Mouse (Mus musculus): ENCODE measurements around the gene Fnbp1. TPM values are rescaled to one million over a fixed set of nuclear protein-coding genes. Genes with fewer than 3 reads are reported as not detected.

The Fnbp1 gene
- total RNA-seq, 2 experiments from 2014 or later: 97.8 to 101 TPM

- peak; percentile 79 to 84 for DNase-seq (ENCODE audit: low spot score in 2 of 2)
Observed at GRCm38 (mm10) chr2:31151892-31152812, 10.3 kb upstream of the Fnbp1 start, which contains the start of gene Gpr107. TSS of gene Gpr107 (plus strand) at chr2:31152316.

- no peak for DNase-seq (ENCODE audit: low spot score in 2 of 2)
Observed at GRCm38 (mm10) chr2:31150762-31151161, 9.0 kb upstream of the Fnbp1 start.

- no peak for DNase-seq (ENCODE audit: low spot score in 2 of 2)
Observed at GRCm38 (mm10) chr2:31147054-31147453, 5.2 kb upstream of the Fnbp1 start.

- DNase-seq (ENCODE audit: low spot score in 2 of 2): no peak
Observed at GRCm38 (mm10) chr2:31144901-31145300, 3.1 kb upstream of the Fnbp1 start.

DNA sequence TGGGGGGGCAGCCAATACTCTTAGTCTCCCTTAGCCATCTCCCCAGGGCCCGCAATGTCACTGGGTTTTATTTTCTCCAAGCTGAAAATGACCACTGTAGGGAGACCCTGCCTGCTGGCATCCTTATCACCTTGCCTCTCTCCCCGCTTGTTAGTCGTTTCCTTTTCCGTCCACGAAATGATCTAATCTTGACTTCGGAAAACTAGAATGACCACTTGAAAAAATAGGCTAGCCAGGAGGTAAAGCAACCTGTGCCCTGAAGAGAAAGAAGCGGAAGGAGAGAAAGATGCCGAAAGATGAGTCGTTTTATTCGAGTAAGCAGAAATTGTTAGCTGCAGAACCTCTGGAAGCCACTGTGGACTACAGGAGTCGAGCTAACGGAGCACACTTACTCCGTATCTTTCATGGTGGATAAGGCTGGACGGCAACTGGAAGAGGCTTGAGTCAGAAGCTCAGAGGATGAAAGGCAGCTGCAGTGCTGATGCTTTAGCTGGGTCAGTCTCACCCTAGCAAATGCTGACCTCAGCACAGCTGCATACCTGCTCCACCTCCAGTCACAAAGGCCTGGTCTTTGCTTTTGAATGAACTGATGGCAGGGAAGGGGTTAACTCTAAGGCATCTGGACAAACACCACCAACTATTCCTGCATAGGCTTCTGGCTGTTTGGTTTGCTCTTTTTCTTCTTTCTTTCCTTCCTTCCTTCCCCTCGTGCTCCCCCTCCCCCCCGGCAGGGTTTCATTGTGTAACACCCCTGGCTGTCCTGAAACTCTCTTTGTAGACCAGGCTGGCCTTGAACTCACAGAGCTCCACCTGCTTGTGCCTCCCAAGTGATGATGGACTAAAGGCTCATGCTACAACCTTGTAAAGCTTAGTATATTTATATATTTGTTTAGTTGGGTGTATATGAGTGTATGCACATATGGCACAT lies 2.2 kb upstream of the Fnbp1 start:
- no peak for DNase-seq (ENCODE audit: low spot score in 2 of 2)

- DNase-seq (ENCODE audit: low spot score in 2 of 2): no peak
Observed at GRCm38 (mm10) chr2:31143326-31143725, 1.5 kb upstream of the Fnbp1 start.

- peak in 1 of 2 experiments; percentile 29 for DNase-seq (ENCODE audit: low spot score in 2 of 2)
Observed at GRCm38 (mm10) chr2:31142505-31142904, 697 bp upstream of the Fnbp1 start.

DNA sequence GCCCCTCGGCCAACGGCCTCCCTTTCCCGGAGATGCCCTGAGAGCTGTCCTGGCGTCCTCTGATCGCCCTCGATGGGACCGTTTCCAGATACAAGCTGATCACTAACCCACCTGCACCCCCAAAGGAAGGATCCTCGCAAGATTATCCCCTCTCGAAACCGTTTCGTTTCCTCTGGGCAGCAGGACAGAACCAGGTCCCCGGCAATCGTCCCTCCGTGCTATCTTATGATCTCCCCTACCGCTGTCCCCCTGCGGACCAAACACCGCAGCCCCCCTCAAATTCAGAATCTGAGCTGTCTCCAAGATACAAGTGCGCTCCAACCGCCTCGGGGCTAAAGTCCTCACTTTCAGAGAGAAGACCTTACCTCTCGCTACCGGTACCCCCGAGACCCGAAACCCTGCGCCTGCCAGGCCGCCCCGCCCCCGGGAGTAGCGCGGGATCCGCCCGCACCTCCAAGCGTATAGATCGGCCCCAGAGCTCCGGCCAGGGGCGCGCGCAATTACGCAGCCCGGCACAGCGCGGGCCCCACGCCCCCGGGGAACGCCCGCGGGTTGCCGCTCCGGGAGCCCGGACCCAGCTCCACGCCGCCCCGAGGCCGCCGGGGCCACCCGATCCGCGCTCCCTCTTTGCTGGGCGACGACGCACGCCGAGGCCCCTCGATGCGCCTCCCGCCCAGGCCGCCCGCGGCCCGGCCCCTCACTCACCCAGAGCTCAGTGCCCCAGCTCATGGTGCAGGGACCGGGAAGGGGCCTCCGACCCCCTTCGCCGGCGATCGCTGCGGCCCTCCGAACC lies 538 bp downstream of the Fnbp1 start:
- DNase-seq (ENCODE audit: low spot score in 2 of 2): peak; percentile 38 to 54

GRCm38 (mm10) chr2:31140772-31141073 lies 1.1 kb downstream of the Fnbp1 start:
- no peak for DNase-seq (ENCODE audit: low spot score in 2 of 2)

- DNase-seq (ENCODE audit: low spot score in 2 of 2): no peak
Observed at GRCm38 (mm10) chr2:31139991-31140771, 1.6 kb downstream of the Fnbp1 start.

GRCm38 (mm10) chr2:31139174-31139632 lies 2.6 kb downstream of the Fnbp1 start:
- no peak for DNase-seq (ENCODE audit: low spot score in 2 of 2)

DNA sequence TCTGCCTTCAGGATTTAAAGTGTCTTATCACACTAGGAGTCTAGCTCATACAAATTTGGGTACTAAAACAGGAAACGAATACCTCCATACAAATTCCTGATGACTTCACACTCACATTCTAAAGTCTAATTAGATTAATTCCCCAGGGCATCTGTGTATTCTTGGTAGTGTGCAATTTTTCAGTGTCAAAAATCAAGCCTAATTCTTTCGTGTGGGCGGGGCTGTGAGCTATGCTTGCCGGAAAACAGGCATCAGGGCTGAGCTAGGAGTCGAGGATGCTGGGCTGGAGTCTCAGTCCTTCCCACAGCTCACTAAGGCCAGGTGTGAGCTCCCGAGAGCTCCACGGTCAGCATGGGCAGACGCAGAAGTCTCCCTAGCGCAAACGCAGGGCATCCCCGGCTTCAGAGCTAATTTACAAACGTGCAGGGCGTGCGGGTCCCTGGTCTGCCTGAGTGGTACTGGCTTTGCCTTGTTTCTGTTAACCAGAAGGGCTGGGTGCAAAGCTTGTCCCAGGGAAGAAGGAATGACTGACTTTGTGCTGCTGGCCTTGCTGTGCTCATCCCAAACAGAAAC lies 4.7 kb downstream of the Fnbp1 start:
- DNase-seq (ENCODE audit: low spot score in 2 of 2): no peak

DNA sequence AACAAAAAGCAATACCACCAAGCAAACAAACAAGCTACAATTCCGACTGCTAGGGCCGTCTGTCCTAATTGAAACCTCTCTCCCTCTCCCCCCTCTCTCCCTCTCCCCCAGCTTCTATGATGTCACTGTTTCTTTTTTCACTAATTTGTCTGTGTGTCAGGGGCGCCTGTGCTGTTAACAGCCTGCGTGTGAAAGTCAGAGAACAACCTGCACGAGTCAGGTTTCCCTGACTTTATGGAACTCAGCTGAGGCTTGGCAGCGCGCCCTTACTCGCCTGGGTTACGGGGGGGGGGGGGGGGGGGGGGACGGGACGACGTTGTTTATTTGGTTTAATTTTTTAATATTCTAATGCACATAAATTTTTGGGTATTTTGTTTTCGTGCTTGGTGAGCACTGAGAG lies 5.5 kb downstream of the Fnbp1 start:
- no peak for DNase-seq (ENCODE audit: low spot score in 2 of 2)

DNA sequence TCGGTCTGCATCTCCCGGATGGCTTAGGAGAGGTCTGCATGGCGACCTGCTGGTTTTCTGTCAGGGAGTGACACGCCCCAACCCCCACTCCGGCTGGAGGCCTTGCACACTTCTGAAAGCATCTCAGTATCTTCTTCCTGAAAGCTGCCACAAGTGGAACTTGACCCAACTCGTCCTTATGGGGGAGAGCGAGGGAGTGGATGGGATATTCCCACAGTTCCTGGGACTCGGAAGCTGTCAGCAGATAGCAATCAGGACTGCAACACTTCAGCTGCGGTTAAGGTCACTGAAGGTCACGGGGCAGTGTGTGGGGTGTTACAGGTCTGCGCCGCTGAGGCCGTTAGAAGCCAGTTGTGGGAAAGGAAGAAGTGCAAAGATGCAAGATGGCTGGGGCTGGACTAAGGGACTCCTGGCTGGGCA lies 6.3 kb downstream of the Fnbp1 start:
- no peak for DNase-seq (ENCODE audit: low spot score in 2 of 2)

DNA sequence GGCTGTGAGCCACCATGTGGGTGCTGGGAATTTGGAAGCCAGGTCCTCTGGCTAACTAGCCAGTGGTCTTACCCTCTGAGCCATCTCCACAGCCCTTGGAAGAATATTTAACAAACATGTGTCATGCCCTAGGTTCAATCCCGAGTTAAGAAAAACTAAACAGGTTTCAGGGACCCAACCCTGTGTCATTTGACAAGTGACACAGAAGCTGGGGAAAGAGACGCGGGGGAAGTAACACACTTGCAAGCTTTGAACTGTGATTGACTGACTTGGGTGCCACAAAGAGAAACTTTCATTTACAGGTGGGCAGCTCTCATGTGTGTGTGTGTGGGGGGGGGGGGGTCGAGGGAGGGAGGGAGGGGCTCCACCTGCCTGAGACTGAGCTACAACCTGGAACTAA lies 7.8 kb downstream of the Fnbp1 start:
- no peak for DNase-seq (ENCODE audit: low spot score in 2 of 2)

DNA sequence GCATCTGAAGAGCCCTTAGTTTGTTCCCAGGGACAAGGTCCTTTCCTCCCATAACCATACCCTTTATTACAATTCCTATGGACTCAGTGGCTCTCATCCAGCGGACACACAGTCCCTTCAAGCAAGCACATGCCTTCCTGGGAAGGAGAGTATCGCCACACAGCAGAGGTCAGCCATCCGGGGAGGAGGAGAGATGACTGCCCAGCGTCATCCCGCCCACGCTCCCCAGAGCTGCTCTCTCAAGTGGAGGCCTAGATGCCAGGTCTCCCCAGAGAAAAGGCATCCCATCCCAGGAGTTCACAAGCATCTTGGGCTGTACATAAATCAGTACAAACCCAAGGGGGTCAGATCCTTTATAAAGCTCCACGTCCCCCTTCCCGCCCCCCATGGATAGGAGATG lies 9.1 kb downstream of the Fnbp1 start:
- DNase-seq (ENCODE audit: low spot score in 2 of 2): no peak

GRCm38 (mm10) chr2:31130815-31131299 lies 11.0 kb downstream of the Fnbp1 start:
- DNase-seq (ENCODE audit: low spot score in 2 of 2): no peak

GRCm38 (mm10) chr2:31129742-31130518 lies 11.9 kb downstream of the Fnbp1 start:
- DNase-seq (ENCODE audit: low spot score in 2 of 2): no peak

GRCm38 (mm10) chr2:31127899-31128298 lies 13.9 kb downstream of the Fnbp1 start:
- no peak for DNase-seq (ENCODE audit: low spot score in 2 of 2)
